ENCODE assay signal across 8 mouse cellular contexts in genomic region chr10:57531616-57532217, GRCm38 (mm10). TPM values are rescaled to one million over a fixed set of nuclear protein-coding genes. Genes with fewer than 3 reads are reported as not detected.
A peak's percentile ranks its signal among the peaks of the same experiment; 100 is the strongest.
DNase-seq lines count a peak whose midpoint lies in the region; ATAC-seq and TF ChIP-seq lines count a peak whose summit lies in the region.

No protein-coding gene starts in this region.

- peak overlapping the region; percentile 72 for H3K27ac ChIP-seq in lung, embryonic 16.5 days (ENCODE audit: low read length)
- H3K27ac ChIP-seq in cortical plate, adult 2 months (ENCODE audit: insufficient read depth, low read length), result peak overlapping the region; percentile 83
- peak overlapping the region; percentile 93 for H3K27ac ChIP-seq in intestine, embryonic 14.5 days (ENCODE audit: low read depth)
- peak overlapping the region; percentile 98 for H3K27ac ChIP-seq in neural tube, embryonic 15.5 days (replicated peaks)

- DNase-seq in lung, postnatal 25 days (ENCODE audit: low spot score), result no peak
- no peak for DNase-seq in intestine, embryonic 14.5 days (ENCODE audit: low spot score)
- DNase-seq in cerebellum, adult 18-20 months, result no peak
- no peak for DNase-seq in urinary bladder, postnatal 14 days (ENCODE audit: low spot score)
- no peak for DNase-seq in layer of hippocampus, adult 18-20 months (ENCODE audit: low spot score in 2 of 2)

- H3K36me3 ChIP-seq in lung, embryonic 16.5 days (ENCODE audit: control insufficient read depth, insufficient read depth, low read length), result peaks cover 3% of the 10 kb centered on the region; the same call in 1 of the 2 replicates
- peaks cover 11% of the 10 kb centered on the region; the same call in 1 of the 2 replicates for H3K36me3 ChIP-seq in intestine, embryonic 14.5 days (ENCODE audit: control insufficient read depth, insufficient read depth, low read length)
- peaks cover 3% of the 10 kb centered on the region; the same call in 1 of the 2 replicates for H3K36me3 ChIP-seq in neural tube, embryonic 15.5 days

- no peaks in the 10 kb centered on the region for H3K27me3 ChIP-seq in lung, embryonic 16.5 days (ENCODE audit: control insufficient read depth, insufficient read depth, low read depth, low read length)
- no peaks in the 10 kb centered on the region for H3K27me3 ChIP-seq in intestine, embryonic 14.5 days (replicated peaks; ENCODE audit: control insufficient read depth, insufficient read depth, low read length)
- no peaks in the 10 kb centered on the region for H3K27me3 ChIP-seq in neural tube, embryonic 15.5 days (replicated peaks)

- ATAC-seq in lung, embryonic 16.5 days (ENCODE audit: low read depth), result no peak
- no peak for ATAC-seq in intestine, embryonic 14.5 days (replicated peaks; ENCODE audit: low FRiP score, low TSS enrichment, low read depth)
- no peak for ATAC-seq in neural tube, embryonic 15.5 days (ENCODE audit: low FRiP score)

- peak overlapping the region; percentile 69 for H3K4me2 ChIP-seq in lung, embryonic 16.5 days (ENCODE audit: low read depth, low read length)
- H3K4me2 ChIP-seq in intestine, embryonic 14.5 days (ENCODE audit: low read length), result peak overlapping the region; percentile 85
- H3K4me2 ChIP-seq in neural tube, embryonic 15.5 days, result peak overlapping the region; percentile 69

- TF ChIP-seq CTCF in cortical plate, adult 2 months (IDR thresholded peaks at IDR 0.05; ENCODE audit: extremely low read depth, insufficient read depth, low read length), result no peak

- WGBS in lung, embryonic 16.5 days, result 3% methylated on average over 28 of the region's 28 CpGs
- 3% methylated on average over 28 of the region's 28 CpGs for WGBS in intestine, embryonic 14.5 days
- WGBS in neural tube, embryonic 15.5 days, result 3% methylated on average over 28 of the region's 28 CpGs

- TF ChIP-seq POLR2A in cortical plate, adult 2 months (IDR thresholded peaks at IDR 0.05; ENCODE audit: extremely low read depth, insufficient read depth, low read length), result no peak

- H3K9ac ChIP-seq in lung, embryonic 16.5 days (ENCODE audit: low read length), result peak overlapping the region; percentile 85
- peak overlapping the region; percentile 96 for H3K9ac ChIP-seq in intestine, embryonic 14.5 days (ENCODE audit: low read length)
- peak overlapping the region; percentile 98 for H3K9ac ChIP-seq in neural tube, embryonic 15.5 days (replicated peaks)

- peak overlapping the region; percentile 92 for H3K4me3 ChIP-seq in lung, embryonic 16.5 days (ENCODE audit: low read length)
- H3K4me3 ChIP-seq in cortical plate, adult 2 months (ENCODE audit: insufficient read depth, low read length), result peak overlapping the region; percentile 70
- peak overlapping the region; percentile 93 for H3K4me3 ChIP-seq in intestine, embryonic 14.5 days (ENCODE audit: low read depth, low read length)
- peak overlapping the region; percentile 95 for H3K4me3 ChIP-seq in neural tube, embryonic 15.5 days (replicated peaks)

- no peaks in the 10 kb centered on the region for H3K9me3 ChIP-seq in lung, embryonic 16.5 days (ENCODE audit: control insufficient read depth, low read length)
- no peaks in the 10 kb centered on the region for H3K9me3 ChIP-seq in intestine, embryonic 14.5 days (ENCODE audit: control insufficient read depth, low read length)
- no peaks in the 10 kb centered on the region for H3K9me3 ChIP-seq in neural tube, embryonic 15.5 days (replicated peaks)

- peaks cover 6% of the 10 kb centered on the region for H3K4me1 ChIP-seq in lung, embryonic 16.5 days (replicated peaks; ENCODE audit: control insufficient read depth, insufficient read depth, low read length)
- H3K4me1 ChIP-seq in cortical plate, adult 2 months (ENCODE audit: control insufficient read depth, insufficient read depth, low read length), result no peaks in the 10 kb centered on the region; the same call in none of the 2 replicates
- H3K4me1 ChIP-seq in intestine, embryonic 14.5 days (replicated peaks; ENCODE audit: control insufficient read depth, insufficient read depth, low read length), result peaks cover 17% of the 10 kb centered on the region
- peaks cover 29% of the 10 kb centered on the region for H3K4me1 ChIP-seq in neural tube, embryonic 15.5 days

RNA-seq across cellular contexts. Expression of gene Serinc1, which starts 0.6 kb away (rescaled TPM):
- 137 and 146 TPM in 2 replicates for polyA plus RNA-seq in lung, embryonic 16.5 days (2015; fragmentation: Nextera tagmentation; extraction: Ambion mirVana)
- polyA plus RNA-seq in cortical plate, adult 2 months (2012; rRNA removed), result 598 and 609 TPM in 2 replicates
- 137 and 149 TPM in 2 replicates for polyA plus RNA-seq in intestine, embryonic 14.5 days (2014; fragmentation: Nextera tagmentation; extraction: Ambion mirVana)
- 406 and 428 TPM in 2 replicates for polyA plus RNA-seq in neural tube, embryonic 15.5 days (2015; fragmentation: Nextera tagmentation; extraction: Ambion mirVana)
- 100 to 1,000 TPM; 917 to 928 TPM for total RNA-seq in layer of hippocampus, adult 18-20 months (2021)

RNA-seq across cellular contexts. Expression of gene Hsf2, which starts 45.5 kb away (rescaled TPM):
- 20.5 and 25.3 TPM in 2 replicates for polyA plus RNA-seq in lung, embryonic 16.5 days (2015; fragmentation: Nextera tagmentation; extraction: Ambion mirVana)
- polyA plus RNA-seq in cortical plate, adult 2 months (2012; rRNA removed), result 20.9 and 22.4 TPM in 2 replicates
- 25.2 and 29.0 TPM in 2 replicates for polyA plus RNA-seq in intestine, embryonic 14.5 days (2014; fragmentation: Nextera tagmentation; extraction: Ambion mirVana)
- 38.0 and 44.0 TPM in 2 replicates for polyA plus RNA-seq in neural tube, embryonic 15.5 days (2015; fragmentation: Nextera tagmentation; extraction: Ambion mirVana)
- total RNA-seq in layer of hippocampus, adult 18-20 months (2021), result 10 to 100 TPM; 30.2 to 31.3 TPM
